Comparison of ENCODE assay signal across 11 mouse cellular contexts in genomic region chr3:68479266-68479665, GRCm38 (mm10).
"Had no signal": no experiment of that assay in that cellular context is flagged by ENCODE, and none has a peak within 500 bp of the region (broad histone marks: within the 10 kb centered on the region; RNA-seq: fewer than 3 reads in every experiment).

No protein-coding gene starts in this region.

- DNase-seq: kidney, postnatal 10 days; kidney, postnatal 4 days; lung, adult 2 months; lung, postnatal 36 days; thymus, postnatal 36 days had no signal

- H3K27me3 ChIP-seq: liver, embryonic 15.5 days; midbrain, embryonic 15.5 days; neural tube, embryonic 12.5 days had no signal

- H3K4me3 ChIP-seq: limb, embryonic 10.5 days; liver, embryonic 15.5 days; midbrain, embryonic 15.5 days; neural tube, embryonic 12.5 days had no signal

- H3K9ac ChIP-seq: liver, embryonic 15.5 days; midbrain, embryonic 15.5 days; neural tube, embryonic 12.5 days had no signal

- ATAC-seq: lung, postnatal 0 days; midbrain, embryonic 15.5 days had no signal

- H3K27ac ChIP-seq: limb, embryonic 10.5 days; liver, embryonic 15.5 days; midbrain, embryonic 15.5 days; neural tube, embryonic 12.5 days had no signal

- H3K4me1 ChIP-seq: liver, embryonic 15.5 days; midbrain, embryonic 15.5 days; neural tube, embryonic 12.5 days had no signal

- H3K4me2 ChIP-seq: liver, embryonic 11.5 days; liver, embryonic 15.5 days; midbrain, embryonic 15.5 days; neural tube, embryonic 12.5 days had no signal

- H3K9me3 ChIP-seq: limb, embryonic 10.5 days; liver, embryonic 15.5 days; midbrain, embryonic 15.5 days; neural tube, embryonic 12.5 days had no signal

- H3K36me3 ChIP-seq: limb, embryonic 10.5 days; liver, embryonic 15.5 days; midbrain, embryonic 15.5 days; neural tube, embryonic 12.5 days had no signal
